Mouse (Mus musculus): ENCODE measurements around the gene Dgkq.

- no peak for TF ChIP-seq GATA1 (IDR thresholded peaks at IDR 0.05; ENCODE audit: low read length)
- TF ChIP-seq TAL1 (IDR thresholded peaks at IDR 0.05; ENCODE audit: low read length), result no peak
Measured at GRCm38 (mm10) chr5:108701341-108702021, 32.0 kb upstream of the Dgkq start.
